Mouse (Mus musculus): ENCODE measurements at regions not wholly inside any gene's neighbourhood (a gene's known extent, or its start where the extent isn't known, plus 50 kb on each side); places are given as distances from the start of the nearest gene placed in this dataset.

GRCm38 (mm10) chr8:103451381-103452018 is 649.9 kb upstream of the Cdh5 start:
- no peaks in the 10 kb centered on the region for H3K36me3 ChIP-seq (ENCODE audit: control insufficient read depth, insufficient read depth, low read length)
- TF ChIP-seq POLR2A (IDR thresholded peaks at IDR 0.05; ENCODE audit: control insufficient read depth, extremely low read depth, insufficient read depth, low read length, poor library complexity) (no peak), CTCF (IDR thresholded peaks at IDR 0.05; ENCODE audit: borderline replicate concordance, control insufficient read depth, extremely low read depth, insufficient read depth, low read length, poor library complexity) (no peak)
- no peak for DNase-seq
- no peaks in the 10 kb centered on the region for H3K27me3 ChIP-seq (ENCODE audit: control insufficient read depth, insufficient read depth, low read length)
- H3K4me1 ChIP-seq (replicated peaks; ENCODE audit: control insufficient read depth, insufficient read depth, low read length) = no peaks in the 10 kb centered on the region
- H3K4me3 ChIP-seq (ENCODE audit: control insufficient read depth, insufficient read depth, low read length) = no peak overlapping the region
- WGBS = 81% methylated on average over 5 of the region's 5 CpGs
- H3K27ac ChIP-seq (ENCODE audit: control insufficient read depth, insufficient read depth, low read length) = no peak overlapping the region

GRCm38 (mm10) chr8:103457176-103457575 is 644.2 kb upstream of the Cdh5 start:
- WGBS = 72% methylated on average over 6 of the region's 6 CpGs
- Histone ChIP-seq H3K27ac (ENCODE audit: control insufficient read depth, insufficient read depth, low read length) (no peak overlapping the region), H3K27me3 (ENCODE audit: control insufficient read depth, insufficient read depth, low read length) (no peaks in the 10 kb centered on the region), H3K4me1 (replicated peaks; ENCODE audit: control insufficient read depth, insufficient read depth, low read length) (no peaks in the 10 kb centered on the region), H3K4me3 (ENCODE audit: control insufficient read depth, insufficient read depth, low read length) (no peak overlapping the region), H3K36me3 (ENCODE audit: control insufficient read depth, insufficient read depth, low read length) (no peaks in the 10 kb centered on the region)
- no peak for TF ChIP-seq CTCF (IDR thresholded peaks at IDR 0.05; ENCODE audit: borderline replicate concordance, control insufficient read depth, extremely low read depth, insufficient read depth, low read length, poor library complexity)
- no peak for TF ChIP-seq POLR2A (IDR thresholded peaks at IDR 0.05; ENCODE audit: control insufficient read depth, extremely low read depth, insufficient read depth, low read length, poor library complexity)
- no peak for DNase-seq

- Histone ChIP-seq H3K4me3 (ENCODE audit: control insufficient read depth, insufficient read depth, low read length) (no peak overlapping the region), H3K27ac (ENCODE audit: control insufficient read depth, insufficient read depth, low read length) (no peak overlapping the region), H3K4me1 (replicated peaks; ENCODE audit: control insufficient read depth, insufficient read depth, low read length) (no peaks in the 10 kb centered on the region), H3K36me3 (ENCODE audit: control insufficient read depth, insufficient read depth, low read length) (no peaks in the 10 kb centered on the region), H3K27me3 (ENCODE audit: control insufficient read depth, insufficient read depth, low read length) (0 out of 2 replicates have a peak, but pooled peaks cover 3% of the 10 kb centered on the region)
- WGBS = 51% methylated on average over 4 of the region's 4 CpGs
- no peak for TF ChIP-seq POLR2A (IDR thresholded peaks at IDR 0.05; ENCODE audit: control insufficient read depth, extremely low read depth, insufficient read depth, low read length, poor library complexity)
- no peak for TF ChIP-seq CTCF (IDR thresholded peaks at IDR 0.05; ENCODE audit: borderline replicate concordance, control insufficient read depth, extremely low read depth, insufficient read depth, low read length, poor library complexity)
- DNase-seq = no peak
Measured at GRCm38 (mm10) chr8:103463557-103463956, 637.9 kb upstream of the Cdh5 start.

- TF ChIP-seq POLR2A (IDR thresholded peaks at IDR 0.05; ENCODE audit: control insufficient read depth, extremely low read depth, insufficient read depth, low read length, poor library complexity) (no peak), CTCF (IDR thresholded peaks at IDR 0.05; ENCODE audit: borderline replicate concordance, control insufficient read depth, extremely low read depth, insufficient read depth, low read length, poor library complexity) (no peak)
- H3K4me3 ChIP-seq (ENCODE audit: control insufficient read depth, insufficient read depth, low read length) = no peak overlapping the region
- H3K4me1 ChIP-seq (replicated peaks; ENCODE audit: control insufficient read depth, insufficient read depth, low read length) = no peaks in the 10 kb centered on the region
- 0 out of 2 replicates have a peak, but pooled peaks cover 3% of the 10 kb centered on the region for H3K27me3 ChIP-seq (ENCODE audit: control insufficient read depth, insufficient read depth, low read length)
- H3K27ac ChIP-seq (ENCODE audit: control insufficient read depth, insufficient read depth, low read length) = no peak overlapping the region
- no peaks in the 10 kb centered on the region for H3K36me3 ChIP-seq (ENCODE audit: control insufficient read depth, insufficient read depth, low read length)
- no peak for DNase-seq
- 97% methylated on average over 2 of the region's 2 CpGs for WGBS
Measured at GRCm38 (mm10) chr8:103464777-103465353, 636.6 kb upstream of the Cdh5 start.

GRCm38 (mm10) chr8:103467536-103468160 is 633.8 kb upstream of the Cdh5 start:
- no peaks in the 10 kb centered on the region for H3K36me3 ChIP-seq (ENCODE audit: control insufficient read depth, insufficient read depth, low read length)
- 0 out of 2 replicates have a peak, but pooled peaks cover 3% of the 10 kb centered on the region for H3K27me3 ChIP-seq (ENCODE audit: control insufficient read depth, insufficient read depth, low read length)
- H3K4me3 ChIP-seq (ENCODE audit: control insufficient read depth, insufficient read depth, low read length) = no peak overlapping the region
- TF ChIP-seq POLR2A (IDR thresholded peaks at IDR 0.05; ENCODE audit: control insufficient read depth, extremely low read depth, insufficient read depth, low read length, poor library complexity) = no peak
- TF ChIP-seq CTCF (IDR thresholded peaks at IDR 0.05; ENCODE audit: borderline replicate concordance, control insufficient read depth, extremely low read depth, insufficient read depth, low read length, poor library complexity) = no peak
- 84% methylated on average over 6 of the region's 6 CpGs for WGBS
- H3K4me1 ChIP-seq (replicated peaks; ENCODE audit: control insufficient read depth, insufficient read depth, low read length) = no peaks in the 10 kb centered on the region
- no peak overlapping the region for H3K27ac ChIP-seq (ENCODE audit: control insufficient read depth, insufficient read depth, low read length)
- DNase-seq = no peak

- 85% methylated on average over 1 of the region's 1 CpGs for WGBS
- TF ChIP-seq POLR2A (IDR thresholded peaks at IDR 0.05; ENCODE audit: control insufficient read depth, extremely low read depth, insufficient read depth, low read length, poor library complexity) (no peak), CTCF (IDR thresholded peaks at IDR 0.05; ENCODE audit: borderline replicate concordance, control insufficient read depth, extremely low read depth, insufficient read depth, low read length, poor library complexity) (no peak)
- 0 out of 2 replicates have a peak, but pooled peaks cover 3% of the 10 kb centered on the region for H3K27me3 ChIP-seq (ENCODE audit: control insufficient read depth, insufficient read depth, low read length)
- H3K27ac ChIP-seq (ENCODE audit: control insufficient read depth, insufficient read depth, low read length) = no peak overlapping the region
- H3K4me3 ChIP-seq (ENCODE audit: control insufficient read depth, insufficient read depth, low read length) = no peak overlapping the region
- DNase-seq = no peak
- no peaks in the 10 kb centered on the region for H3K36me3 ChIP-seq (ENCODE audit: control insufficient read depth, insufficient read depth, low read length)
- H3K4me1 ChIP-seq (replicated peaks; ENCODE audit: control insufficient read depth, insufficient read depth, low read length) = no peaks in the 10 kb centered on the region
Measured at GRCm38 (mm10) chr8:103469049-103469448, 632.4 kb upstream of the Cdh5 start.

Data from thymus, adult 2 months (tissue).